Mouse (Mus musculus): ENCODE data around the gene Zdhhc14. TPM values are rescaled to one million over a fixed set of nuclear protein-coding genes. Genes with fewer than 3 reads are reported as not detected.

The Zdhhc14 gene
- total and polyA plus RNA-seq, 2 experiments from 2014 or later: 0.74 to 5.2 TPM

- 56% methylated on average over 9 of the region's 9 CpGs for WGBS
- H3K9me3 ChIP-seq (replicated peaks; ENCODE audit: control insufficient read depth, low read length): no peaks in the 10 kb centered on the region
- H3K27ac ChIP-seq (ENCODE audit: low read depth): no peak overlapping the region; the same call in 1 of the 2 replicates
- no peak overlapping the region for H3K4me3 ChIP-seq (ENCODE audit: low read depth, low read length)
- H3K36me3 ChIP-seq (replicated peaks; ENCODE audit: control insufficient read depth, insufficient read depth, low read length): no peaks in the 10 kb centered on the region
- no peaks in the 10 kb centered on the region for H3K4me1 ChIP-seq (ENCODE audit: control insufficient read depth, insufficient read depth)
- no peak overlapping the region for H3K4me2 ChIP-seq (ENCODE audit: low read depth, low read length)
- no peak overlapping the region for H3K9ac ChIP-seq (replicated peaks; ENCODE audit: low read depth, low read length)
- ATAC-seq (ENCODE audit: insufficient read depth, low read depth) (no peak), DNase-seq (ENCODE audit: low spot score) (no peak)
- TF ChIP-seq CTCF (IDR thresholded peaks at IDR 0.05; ENCODE audit: low read depth): no peak
- no peak for TF ChIP-seq EP300 (IDR thresholded peaks at IDR 0.05; ENCODE audit: low read depth)
- H3K27me3 ChIP-seq (ENCODE audit: control insufficient read depth, insufficient read depth, low read length): 0 out of 2 replicates have a peak, but pooled peaks cover 4% of the 10 kb centered on the region
Measured at GRCm38 (mm10) chr17:5488156-5488555, 4.2 kb upstream of the Zdhhc14 start.

- no peak overlapping the region for H3K9ac ChIP-seq (replicated peaks; ENCODE audit: low read depth, low read length)
- peaks cover 6% of the 10 kb centered on the region; the same call in 1 of the 2 replicates for H3K4me1 ChIP-seq (ENCODE audit: control insufficient read depth, insufficient read depth)
- H3K9me3 ChIP-seq (replicated peaks; ENCODE audit: control insufficient read depth, low read length): no peaks in the 10 kb centered on the region
- TF ChIP-seq CTCF (IDR thresholded peaks at IDR 0.05; ENCODE audit: low read depth) (no peak), EP300 (IDR thresholded peaks at IDR 0.05; ENCODE audit: low read depth) (no peak)
- H3K36me3 ChIP-seq (replicated peaks; ENCODE audit: control insufficient read depth, insufficient read depth, low read length): no peaks in the 10 kb centered on the region
- no peak overlapping the region for H3K4me3 ChIP-seq (ENCODE audit: low read depth, low read length)
- DNase-seq (ENCODE audit: low spot score) (no peak), ATAC-seq (ENCODE audit: insufficient read depth, low read depth) (no peak)
- no peak overlapping the region for H3K4me2 ChIP-seq (ENCODE audit: low read depth, low read length)
- WGBS: 73% methylated on average over 3 of the region's 3 CpGs
- H3K27ac ChIP-seq (ENCODE audit: low read depth): no peak overlapping the region
- 0 out of 2 replicates have a peak, but pooled peaks cover 10% of the 10 kb centered on the region for H3K27me3 ChIP-seq (ENCODE audit: control insufficient read depth, insufficient read depth, low read length)
Measured at GRCm38 (mm10) chr17:5490351-5490750, 2.0 kb upstream of the Zdhhc14 start.

DNA sequence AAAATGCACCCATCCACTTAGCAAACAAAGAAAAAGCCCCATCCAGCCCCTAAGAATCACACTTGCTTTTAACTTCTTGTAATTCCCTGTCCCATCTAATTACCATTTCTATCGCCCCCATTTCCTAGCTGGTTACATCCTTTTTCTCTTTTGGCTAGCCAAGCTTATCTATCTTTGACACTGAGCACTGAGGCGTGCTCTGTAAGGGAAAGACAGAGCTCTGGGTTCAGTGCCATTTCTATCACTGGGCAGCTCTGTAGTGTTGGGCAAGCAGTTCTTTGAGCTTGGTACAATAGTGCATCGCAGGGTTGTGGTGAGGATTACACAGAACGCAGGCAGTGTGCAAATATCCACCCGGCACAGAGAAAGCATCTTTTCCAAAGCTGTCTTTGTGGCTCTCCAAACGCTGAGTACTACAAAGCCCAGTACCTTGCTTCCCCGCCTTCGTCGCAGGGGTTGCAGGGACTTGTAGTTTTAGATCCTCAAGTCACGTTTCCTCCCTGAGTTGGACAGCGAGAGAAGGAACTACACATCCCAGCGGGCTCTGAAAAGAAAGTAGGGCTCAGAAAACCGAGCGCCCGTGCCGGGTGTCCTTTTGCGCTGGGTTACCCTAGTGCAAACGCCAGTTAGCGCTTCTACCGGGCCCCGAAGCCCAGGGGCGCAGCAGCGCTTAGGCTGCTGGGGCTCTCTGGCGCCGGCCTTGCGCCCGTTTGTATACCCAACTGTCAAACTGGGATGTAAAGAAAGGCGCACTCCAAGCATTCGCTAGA lies 1.1 kb upstream of the Zdhhc14 start:
- Histone ChIP-seq H3K4me1 (ENCODE audit: control insufficient read depth, insufficient read depth) (peaks cover 6% of the 10 kb centered on the region; the same call in 1 of the 2 replicates), H3K36me3 (replicated peaks; ENCODE audit: control insufficient read depth, insufficient read depth, low read length) (no peaks in the 10 kb centered on the region), H3K4me3 (ENCODE audit: low read depth, low read length) (peak overlapping the region; percentile 62), H3K4me2 (ENCODE audit: low read depth, low read length) (peak overlapping the region; percentile 86), H3K27me3 (ENCODE audit: control insufficient read depth, insufficient read depth, low read length) (0 out of 2 replicates have a peak, but pooled peaks cover 14% of the 10 kb centered on the region), H3K27ac (ENCODE audit: low read depth) (peak overlapping the region; percentile 82), H3K9ac (replicated peaks; ENCODE audit: low read depth, low read length) (peak overlapping the region; percentile 58), H3K9me3 (replicated peaks; ENCODE audit: control insufficient read depth, low read length) (no peaks in the 10 kb centered on the region)
- WGBS: under 1% methylated on average over 29 of the region's 29 CpGs
- DNase-seq (ENCODE audit: low spot score) (peak; percentile 95), ATAC-seq (ENCODE audit: insufficient read depth, low read depth) (peak; percentile 86)
- TF ChIP-seq CTCF (IDR thresholded peaks at IDR 0.05; ENCODE audit: low read depth): no peak
- no peak for TF ChIP-seq EP300 (IDR thresholded peaks at IDR 0.05; ENCODE audit: low read depth)

DNA sequence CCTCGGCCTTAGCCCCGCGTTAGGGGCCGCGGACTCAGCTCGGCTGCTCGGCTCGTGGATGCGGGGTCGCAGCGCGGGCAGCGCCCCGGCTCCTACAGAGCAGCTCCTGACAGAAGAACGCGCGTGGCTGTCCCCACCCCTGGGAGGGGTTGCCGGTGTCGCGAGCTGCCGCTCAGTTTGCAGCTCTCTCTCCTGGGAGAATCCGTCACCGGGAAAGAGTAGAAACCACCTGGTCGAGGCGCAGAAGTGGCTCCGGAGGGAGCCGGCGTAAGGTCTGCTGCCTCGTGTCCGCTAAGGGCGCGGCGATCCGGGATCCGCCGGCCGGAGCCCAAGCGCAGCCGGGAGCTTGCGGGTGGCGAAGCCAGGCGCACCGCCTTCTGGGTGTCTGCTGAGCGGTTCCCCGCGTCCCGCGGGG lies 396 bp downstream of the Zdhhc14 start:
- TF ChIP-seq CTCF (IDR thresholded peaks at IDR 0.05; ENCODE audit: low read depth) (no peak), EP300 (IDR thresholded peaks at IDR 0.05; ENCODE audit: low read depth) (no peak)
- Histone ChIP-seq H3K9me3 (replicated peaks; ENCODE audit: control insufficient read depth, low read length) (no peaks in the 10 kb centered on the region), H3K9ac (replicated peaks; ENCODE audit: low read depth, low read length) (peak overlapping the region; percentile 58), H3K27me3 (ENCODE audit: control insufficient read depth, insufficient read depth, low read length) (0 out of 2 replicates have a peak, but pooled peaks cover 14% of the 10 kb centered on the region), H3K36me3 (replicated peaks; ENCODE audit: control insufficient read depth, insufficient read depth, low read length) (no peaks in the 10 kb centered on the region), H3K4me1 (ENCODE audit: control insufficient read depth, insufficient read depth) (peaks cover 6% of the 10 kb centered on the region; the same call in 1 of the 2 replicates), H3K27ac (ENCODE audit: low read depth) (peak overlapping the region; percentile 82), H3K4me2 (ENCODE audit: low read depth, low read length) (peak overlapping the region; percentile 86), H3K4me3 (ENCODE audit: low read depth, low read length) (peak overlapping the region; percentile 62)
- ATAC-seq (ENCODE audit: insufficient read depth, low read depth) (peak; percentile 33), DNase-seq (ENCODE audit: low spot score) (peak; percentile 21)
- WGBS: under 1% methylated on average over 47 of the region's 48 CpGs

- WGBS: 2% methylated on average over 52 of the region's 53 CpGs
- ATAC-seq (ENCODE audit: insufficient read depth, low read depth): no peak
- TF ChIP-seq CTCF (IDR thresholded peaks at IDR 0.05; ENCODE audit: low read depth): no peak
- TF ChIP-seq EP300 (IDR thresholded peaks at IDR 0.05; ENCODE audit: low read depth): no peak
- Histone ChIP-seq H3K27ac (ENCODE audit: low read depth) (0 out of 2 replicates have a peak overlapping the region, but pooled peaks have one; percentile 82), H3K4me3 (ENCODE audit: low read depth, low read length) (peak overlapping the region; percentile 62), H3K27me3 (ENCODE audit: control insufficient read depth, insufficient read depth, low read length) (0 out of 2 replicates have a peak, but pooled peaks cover 14% of the 10 kb centered on the region), H3K4me1 (ENCODE audit: control insufficient read depth, insufficient read depth) (peaks cover 6% of the 10 kb centered on the region; the same call in 1 of the 2 replicates), H3K36me3 (replicated peaks; ENCODE audit: control insufficient read depth, insufficient read depth, low read length) (no peaks in the 10 kb centered on the region), H3K9ac (replicated peaks; ENCODE audit: low read depth, low read length) (peak overlapping the region; percentile 58), H3K4me2 (ENCODE audit: low read depth, low read length) (peak overlapping the region; percentile 86), H3K9me3 (replicated peaks; ENCODE audit: control insufficient read depth, low read length) (no peaks in the 10 kb centered on the region)
- peak; percentile 10 for DNase-seq (ENCODE audit: low spot score)
Measured at GRCm38 (mm10) chr17:5493161-5493771, 909 bp downstream of the Zdhhc14 start.
